Mouse (Mus musculus) heart, adult 9 months (tissue): ENCODE measurements around the gene 4930503B20Rik.

ENCODE experiments used
- DNase-seq, 2 experiments: peaks; one replicate each; pipeline ENCODE4 v3.0.0; 2022; ENCODE audit warnings: low spot score in 2 of 2

4930503B20Rik gene

DNA sequence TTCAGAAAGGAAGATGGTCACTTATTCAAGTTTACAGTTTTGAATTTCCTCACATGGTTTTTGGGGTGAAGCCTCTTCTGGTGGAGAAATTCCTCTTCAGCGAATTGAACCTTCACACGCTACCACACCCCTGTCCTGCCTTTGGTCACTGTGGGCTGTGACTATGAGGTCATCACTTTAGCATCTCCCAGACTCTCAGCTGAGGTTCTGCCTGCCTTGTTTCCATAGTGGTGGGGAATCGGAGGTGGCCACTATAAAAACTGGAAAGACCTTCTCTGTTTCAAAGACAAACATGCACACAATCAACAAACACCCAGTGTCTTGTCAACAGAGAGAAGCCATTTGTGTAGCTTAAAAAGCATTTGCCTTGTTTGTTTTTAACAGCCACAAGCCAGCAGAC is at the start of gene 4930503B20Rik:
4930503B20Rik (minus strand) TSS at position 101 of the 400 bp plus-strand sequence.
- DNase-seq = no peak

DNA sequence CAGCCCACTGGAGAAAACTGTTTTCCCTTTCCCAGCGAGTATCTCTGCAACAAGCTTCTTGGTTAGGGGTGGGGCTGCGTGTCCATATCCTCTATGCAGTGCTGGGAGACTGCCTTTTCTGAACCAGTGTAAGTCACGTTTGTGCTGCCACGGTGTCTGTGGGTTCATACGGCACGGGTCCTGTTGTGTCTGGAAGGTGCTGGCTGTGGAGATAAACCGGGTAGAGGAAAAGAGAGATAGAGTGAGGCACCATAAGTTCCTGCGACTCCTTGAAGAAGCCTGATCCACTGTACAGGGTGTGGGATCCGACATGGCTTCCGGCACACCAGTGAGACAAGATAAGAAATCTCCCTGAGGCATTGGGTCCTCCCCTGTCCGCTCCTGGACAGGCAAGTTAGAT is 48.9 kb upstream of the 4930503B20Rik start:
- no peak for DNase-seq

DNA sequence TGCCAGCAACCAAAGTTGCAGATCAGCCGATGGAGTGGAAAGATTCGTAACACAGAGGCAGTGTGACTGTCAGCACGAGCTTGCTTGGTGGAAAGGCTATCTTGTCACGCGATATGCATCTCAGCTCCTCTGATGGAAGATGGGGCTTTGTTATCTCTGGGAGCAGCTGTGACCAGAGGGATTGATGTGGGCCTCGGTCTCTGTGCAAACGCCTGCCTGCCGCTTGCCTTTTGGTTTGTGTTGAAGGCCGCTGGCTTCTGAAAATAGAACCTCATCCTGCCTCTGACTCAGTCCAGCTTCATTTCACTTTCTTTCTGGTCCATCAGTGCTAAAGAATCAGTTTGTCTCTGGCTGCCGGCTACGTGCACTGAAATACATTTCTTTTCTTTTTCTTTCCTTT is 47.9 kb upstream of the 4930503B20Rik start:
- no peak for DNase-seq

DNA sequence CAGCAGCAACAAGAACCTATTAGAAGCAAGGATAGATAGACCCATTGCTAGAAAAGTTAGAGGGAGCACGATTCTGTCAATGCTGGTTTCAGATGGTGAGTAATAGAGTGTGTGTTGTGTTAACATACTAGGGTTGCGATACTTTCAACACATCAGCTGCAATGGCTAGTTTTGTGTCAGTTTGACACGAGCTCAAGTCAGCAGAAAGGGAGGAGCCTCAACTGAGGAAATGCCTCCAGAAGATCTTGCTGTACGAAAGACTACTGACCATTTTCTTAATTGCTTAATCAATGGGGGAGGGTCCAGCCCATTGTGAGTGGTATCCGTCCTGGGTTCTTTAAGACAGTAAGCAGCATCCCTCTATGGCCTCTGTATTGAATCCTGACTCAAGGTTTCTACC is 41.4 kb upstream of the 4930503B20Rik start:
- no peak for DNase-seq

DNA sequence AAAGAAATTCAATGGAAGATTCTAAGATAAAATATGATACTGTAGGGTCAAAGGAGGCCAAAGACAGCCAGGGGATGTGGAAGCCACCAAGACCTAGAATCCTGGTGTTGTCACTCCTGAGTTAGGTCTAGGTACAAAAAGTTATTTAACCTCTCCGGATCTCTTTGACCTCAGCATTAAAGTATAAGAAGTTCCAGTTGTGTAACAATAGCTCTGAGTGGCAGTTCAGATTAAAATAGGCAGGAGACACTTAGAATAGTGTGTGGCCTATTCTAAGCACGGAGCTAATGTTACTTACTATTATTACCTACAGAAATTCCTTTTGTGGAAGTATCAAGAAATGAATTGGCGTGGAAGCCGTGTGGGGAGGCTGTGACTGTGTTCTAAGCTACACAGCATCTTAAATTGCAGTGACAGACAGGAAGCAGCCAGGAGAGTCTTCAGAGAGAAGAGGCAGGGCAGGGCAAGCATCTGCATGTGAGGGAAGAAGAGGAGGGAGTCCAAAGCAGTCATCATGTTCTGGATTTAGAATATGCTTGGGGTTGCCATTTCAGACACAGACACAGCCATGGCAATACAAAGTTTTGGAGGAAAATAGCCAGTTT is 36.1 kb upstream of the 4930503B20Rik start:
- no peak for DNase-seq

DNA sequence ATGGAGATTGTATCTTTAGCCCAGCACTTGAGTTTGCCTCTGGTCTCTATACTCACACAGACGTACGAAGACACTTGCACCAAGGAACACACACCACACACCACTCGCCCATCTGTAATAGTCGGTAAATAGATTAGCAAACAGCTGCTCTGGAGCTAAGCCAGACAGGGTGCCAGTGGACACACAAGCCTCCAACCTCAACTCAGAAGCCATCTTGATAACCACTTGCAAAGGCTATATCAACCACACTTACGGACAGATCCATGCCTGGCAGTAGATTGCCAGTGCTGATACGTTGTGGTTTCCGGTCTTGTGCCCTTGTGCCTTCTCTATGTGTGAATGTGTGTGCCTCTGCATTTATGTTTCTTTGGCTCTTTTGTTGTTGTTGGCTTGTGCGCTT is 35.3 kb upstream of the 4930503B20Rik start:
- no peak for DNase-seq

DNA sequence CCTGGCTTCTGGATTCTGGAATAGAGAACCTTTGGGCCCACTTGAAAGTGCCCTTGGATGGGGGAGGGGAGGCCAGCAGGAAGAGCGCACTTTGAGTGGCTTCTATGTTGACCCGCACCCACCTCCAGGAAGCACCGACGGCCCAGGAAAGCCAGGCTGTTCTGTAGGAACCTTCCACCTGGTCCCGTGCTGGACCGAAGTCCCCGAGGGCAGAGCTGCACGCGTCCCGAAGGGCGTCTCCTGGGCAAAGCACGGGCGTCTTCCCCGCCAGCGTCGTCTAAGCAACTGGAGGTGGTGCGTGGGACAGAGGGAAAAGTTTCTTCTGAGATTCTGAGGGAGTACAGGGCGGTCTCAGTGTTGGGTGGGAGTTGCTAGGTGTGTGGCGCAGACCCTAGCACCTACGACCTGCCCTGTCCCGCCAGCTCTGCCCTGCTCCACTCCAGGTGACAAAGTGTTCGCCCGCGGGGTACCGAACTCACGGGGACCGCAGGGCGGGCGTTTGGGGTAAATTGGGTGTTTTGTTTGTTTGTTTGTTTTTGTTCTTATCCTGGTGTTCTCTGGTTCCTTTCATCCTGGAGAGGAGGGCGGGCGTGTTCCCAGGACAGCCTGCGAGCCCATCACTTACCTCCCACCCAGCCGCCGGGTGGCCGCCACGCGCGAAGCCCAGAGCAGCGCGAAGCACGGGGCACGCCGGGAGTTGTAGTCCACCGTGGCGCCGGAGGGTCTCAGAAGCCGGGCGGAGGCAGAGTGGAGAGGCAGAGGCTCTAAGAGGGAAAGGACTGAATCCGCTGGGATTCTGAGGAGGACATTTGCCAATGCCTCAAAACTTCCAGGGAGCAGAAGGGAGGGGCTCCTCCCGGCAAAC is 33.9 kb upstream of the 4930503B20Rik start, which contains the start of gene Samd13:
Samd13 (minus strand) TSS at position 782 of the 865 bp plus-strand sequence.
- peak; percentile 58 to 59 for DNase-seq

DNA sequence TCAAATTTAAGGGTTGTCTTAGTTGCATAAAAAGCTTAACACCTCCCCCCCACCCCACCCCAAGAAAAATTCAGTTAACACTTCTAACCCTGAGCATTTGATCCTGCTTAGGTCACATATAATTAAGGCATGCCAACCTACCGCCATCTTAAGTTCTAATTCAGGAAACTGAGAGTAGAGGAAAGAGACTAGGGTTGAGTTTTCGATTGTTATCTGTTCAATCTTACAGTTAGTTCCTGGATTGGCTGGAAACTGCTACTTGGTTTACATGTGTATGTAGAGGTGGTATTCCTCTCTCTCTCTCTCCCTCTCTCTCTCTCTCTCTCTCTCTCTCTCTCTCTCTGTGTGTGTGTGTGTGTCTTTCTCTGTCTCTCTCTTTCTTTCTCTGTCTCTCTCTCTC is 32.0 kb upstream of the 4930503B20Rik start:
- DNase-seq = no peak

DNA sequence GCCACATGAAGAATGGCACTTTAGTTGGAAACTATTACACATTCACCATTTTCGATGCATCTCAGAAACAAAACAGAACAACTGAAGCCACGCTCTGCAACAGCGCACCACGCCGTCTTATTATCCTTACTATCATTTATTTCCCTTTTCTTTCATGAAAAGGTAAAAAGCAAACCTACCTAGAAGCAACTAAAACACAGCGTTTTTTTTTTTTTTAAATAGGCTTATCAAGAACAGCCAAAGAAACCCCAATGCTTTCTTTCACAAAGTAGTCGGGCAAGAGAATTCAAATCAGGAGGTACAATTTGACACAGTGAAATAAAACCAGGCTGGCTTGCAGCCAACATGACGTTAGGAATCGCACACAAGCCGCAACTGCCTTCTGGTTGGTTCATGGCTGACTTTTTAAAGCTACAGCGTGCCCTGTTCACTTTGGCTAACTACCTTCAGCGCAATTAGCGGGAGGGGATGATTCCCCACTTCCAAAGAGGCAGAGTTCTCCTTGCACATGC is 31.1 kb upstream of the 4930503B20Rik start:
- peak; percentile 31 to 65 for DNase-seq

DNA sequence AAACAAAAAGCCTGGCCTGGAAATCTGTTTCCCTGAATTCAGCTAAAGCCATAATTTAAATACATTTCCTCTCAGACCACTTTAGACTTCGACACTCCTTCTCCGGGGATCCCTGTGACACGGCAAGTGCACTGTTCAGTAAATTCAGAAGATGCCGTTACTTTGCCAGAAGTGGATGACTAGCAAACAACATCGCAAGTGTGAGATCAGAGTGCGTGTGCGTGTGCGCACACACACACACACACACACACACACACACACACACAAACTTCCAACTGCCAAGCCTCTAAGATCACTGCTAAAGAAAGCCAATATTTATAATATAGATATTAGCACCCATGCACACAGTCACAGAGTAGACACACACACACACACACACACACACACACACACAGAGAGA is 30.6 kb upstream of the 4930503B20Rik start:
- DNase-seq = no peak

DNA sequence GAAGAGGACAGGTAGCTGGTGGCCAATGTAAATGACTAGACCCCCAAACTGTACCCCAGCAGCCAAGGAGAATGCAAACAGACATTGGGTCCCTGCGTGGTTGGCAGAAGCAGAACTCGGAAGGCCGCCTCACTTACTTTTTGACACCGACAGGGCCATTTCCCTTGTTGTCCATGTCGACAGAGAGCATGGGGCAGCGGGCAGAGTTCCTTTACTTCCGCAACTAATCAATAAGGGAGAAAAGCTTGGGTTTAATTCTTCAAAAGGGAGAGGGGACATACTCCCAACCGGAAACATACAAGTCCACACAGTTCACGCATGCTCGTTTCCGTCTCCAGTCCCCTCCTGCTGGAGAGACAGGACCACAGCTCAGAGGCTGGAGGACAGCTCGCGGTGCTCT is 29.5 kb upstream of the 4930503B20Rik start:
- no peak for DNase-seq

DNA sequence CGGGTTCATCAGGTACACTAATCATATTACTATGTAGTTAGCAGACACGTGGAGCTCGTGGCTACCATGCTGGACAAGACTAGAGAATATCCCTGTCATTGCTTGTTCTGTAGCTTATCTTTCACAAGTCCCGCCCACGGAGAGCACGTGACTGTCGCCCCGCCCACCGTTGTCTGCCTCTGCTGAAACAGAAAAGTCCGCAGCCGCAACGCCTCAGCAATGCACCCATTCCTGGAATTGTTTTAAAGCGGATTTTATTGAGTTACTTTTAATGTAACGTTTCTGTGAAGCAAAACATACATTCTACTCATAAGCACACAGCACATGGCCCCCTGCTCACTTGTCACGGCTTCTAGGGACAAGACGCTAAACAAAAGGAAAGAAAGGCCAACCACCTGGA is 28.5 kb upstream of the 4930503B20Rik start:
- no peak for DNase-seq

DNA sequence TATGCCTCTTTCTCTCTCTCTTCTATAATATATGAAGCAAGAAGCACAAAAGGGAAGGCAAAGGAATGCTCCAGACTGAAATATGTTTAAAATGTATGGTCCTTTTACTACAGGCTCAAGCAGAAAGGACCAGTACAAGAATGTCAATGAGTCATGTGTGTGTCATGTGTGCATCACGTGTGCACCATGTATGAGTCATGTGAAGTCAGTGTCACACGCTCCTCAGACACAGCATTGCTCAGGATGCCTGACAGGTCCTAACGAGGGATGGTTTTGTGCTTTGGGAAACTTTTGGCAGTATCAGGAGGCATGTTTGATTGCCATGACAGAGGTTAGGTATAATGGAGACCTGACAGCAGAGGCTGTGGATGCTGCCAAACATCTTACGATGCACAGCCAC is 25.1 kb upstream of the 4930503B20Rik start:
- DNase-seq = no peak

DNA sequence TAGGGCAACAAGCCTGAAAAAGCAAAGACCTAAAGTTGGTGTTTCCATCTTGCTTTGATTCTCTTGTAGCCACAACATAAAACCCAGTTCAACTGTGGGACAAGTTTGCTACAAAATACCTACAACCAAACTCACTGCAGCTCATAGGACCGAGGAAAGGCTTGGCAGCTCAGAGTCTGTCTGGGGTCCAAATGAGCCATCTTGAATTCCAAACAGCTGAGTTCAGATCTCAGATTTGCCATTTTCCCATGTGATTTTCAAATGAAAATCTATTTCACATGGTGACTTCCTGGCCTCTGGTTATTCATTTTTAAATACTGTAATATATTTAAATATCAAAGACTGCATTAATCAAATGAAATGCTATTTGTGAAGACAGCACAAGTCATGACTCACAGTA is 24.0 kb upstream of the 4930503B20Rik start:
- no peak for DNase-seq

DNA sequence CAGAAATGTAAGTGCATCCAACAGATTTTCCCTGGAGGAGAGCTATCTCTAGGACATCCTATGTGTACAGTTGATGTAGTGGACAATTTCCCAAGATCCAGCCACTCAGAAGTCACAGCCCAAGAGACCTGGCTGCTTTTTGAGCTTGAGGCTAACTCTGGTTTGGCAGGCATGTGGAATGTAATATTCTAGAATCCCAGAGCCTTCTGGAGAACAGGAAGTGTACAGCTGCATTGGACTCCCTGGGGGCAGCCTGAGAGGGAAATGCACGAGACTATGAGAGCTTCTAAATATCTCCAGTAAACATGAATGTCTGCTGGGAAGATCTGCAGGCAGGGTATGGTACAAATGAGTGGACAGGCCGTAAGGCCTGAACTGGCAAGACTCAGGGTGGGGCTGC is 20.0 kb upstream of the 4930503B20Rik start:
- peak; percentile 49 to 59 for DNase-seq

DNA sequence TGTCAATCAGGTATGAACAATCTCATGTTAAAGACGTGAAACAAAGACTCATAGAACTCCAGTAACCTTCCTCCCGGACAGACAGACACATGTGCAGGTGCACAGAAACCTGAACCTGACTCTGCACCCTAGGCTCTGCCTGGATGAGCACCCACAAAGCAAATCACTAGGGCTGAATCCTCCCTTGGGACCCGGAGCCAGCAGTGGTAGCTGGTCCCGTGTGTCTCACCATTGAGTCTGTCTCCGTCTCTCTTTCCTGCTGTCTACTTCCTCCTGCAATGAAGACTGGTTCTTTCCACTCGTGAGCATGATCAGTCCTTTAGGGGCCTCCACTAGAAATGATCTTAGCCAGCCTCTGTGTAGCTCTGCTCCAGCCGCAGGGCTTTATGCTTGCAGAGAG is 10.8 kb upstream of the 4930503B20Rik start:
- no peak for DNase-seq

DNA sequence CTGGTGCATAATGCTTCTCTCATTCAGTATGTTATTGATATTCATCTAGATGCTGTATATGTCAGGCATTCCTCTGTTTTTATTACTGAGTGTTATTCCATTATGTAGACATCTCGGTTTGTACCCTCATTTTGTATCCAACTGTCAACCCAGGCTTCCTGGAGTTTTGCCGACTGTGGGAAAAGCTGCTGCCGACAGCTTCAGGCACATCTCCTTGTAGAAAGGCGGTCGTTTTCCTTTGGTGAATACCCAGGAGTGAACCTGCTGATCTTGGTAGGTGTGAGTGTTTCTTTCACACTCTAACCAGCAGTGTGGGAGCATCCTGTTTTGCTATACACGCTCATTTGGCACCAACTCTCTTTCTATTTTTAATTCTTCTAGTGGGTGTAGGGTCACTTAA is 9.9 kb upstream of the 4930503B20Rik start:
- DNase-seq = no peak

DNA sequence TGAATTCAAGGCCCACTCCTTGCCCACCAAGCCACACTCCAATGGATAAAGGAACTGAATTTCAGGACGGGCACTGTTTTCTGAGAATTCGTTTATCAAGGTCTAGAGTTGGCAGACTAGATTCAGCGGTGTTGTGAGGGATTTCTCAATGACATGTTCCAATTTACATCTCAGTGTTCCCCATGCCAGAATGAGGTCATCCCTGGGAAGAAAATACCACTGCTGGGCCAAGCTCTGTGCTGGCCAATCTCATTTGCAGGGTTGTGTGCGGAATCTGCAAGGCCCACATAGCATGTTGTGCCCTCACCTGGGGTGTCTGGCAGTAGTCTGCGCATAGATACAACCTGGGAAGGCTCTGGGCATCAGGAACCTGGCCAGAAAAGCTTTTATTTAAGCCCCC is 8.2 kb upstream of the 4930503B20Rik start:
- peak in 1 of 2 experiments; percentile 11 for DNase-seq

DNA sequence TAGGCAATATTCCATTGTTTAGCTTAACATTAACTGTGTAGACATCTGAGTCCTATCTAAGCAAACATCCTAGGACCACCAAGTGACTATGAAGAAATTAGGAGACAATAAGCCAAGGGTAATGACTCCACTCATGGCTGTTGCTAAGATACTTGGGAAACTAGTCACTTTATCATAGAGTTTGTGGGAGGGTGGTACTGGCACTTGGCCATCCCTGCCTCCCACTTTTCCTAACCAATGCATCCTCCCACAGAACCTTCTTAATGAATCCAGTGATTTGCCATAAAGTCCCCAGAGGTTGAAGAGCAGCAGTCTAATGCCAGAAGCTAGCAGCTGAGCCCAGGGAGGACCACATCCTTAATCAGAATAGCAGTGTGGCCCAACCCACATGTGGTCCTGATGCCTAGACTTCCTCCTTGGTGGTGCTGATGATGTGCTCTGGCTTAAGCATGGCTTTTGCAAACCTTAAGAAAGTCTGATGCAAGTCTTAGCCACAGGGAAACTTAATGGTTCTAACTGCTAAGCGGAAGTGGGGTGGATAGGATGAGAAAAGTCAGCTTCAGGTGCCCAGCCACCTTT is 7.0 kb upstream of the 4930503B20Rik start:
- no peak for DNase-seq

DNA sequence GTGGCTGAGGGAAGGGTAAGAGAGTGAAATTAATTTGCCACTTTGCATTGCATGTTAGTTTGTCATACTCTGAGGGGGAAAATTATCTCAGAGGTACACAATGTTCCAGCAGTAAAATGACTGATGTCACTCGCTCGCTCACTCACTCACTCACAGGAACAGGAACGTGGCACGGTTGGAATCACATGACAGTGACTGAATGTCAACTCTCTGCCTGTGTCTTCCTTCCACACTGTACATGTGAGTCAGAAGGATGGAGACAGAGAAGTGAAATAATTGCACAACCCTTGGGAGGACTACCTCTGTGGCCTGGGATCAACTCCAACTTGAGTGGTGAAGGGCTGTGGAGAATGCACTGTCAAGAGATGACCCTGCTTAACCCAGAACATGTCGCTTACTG is 6.3 kb upstream of the 4930503B20Rik start:
- no peak for DNase-seq

DNA sequence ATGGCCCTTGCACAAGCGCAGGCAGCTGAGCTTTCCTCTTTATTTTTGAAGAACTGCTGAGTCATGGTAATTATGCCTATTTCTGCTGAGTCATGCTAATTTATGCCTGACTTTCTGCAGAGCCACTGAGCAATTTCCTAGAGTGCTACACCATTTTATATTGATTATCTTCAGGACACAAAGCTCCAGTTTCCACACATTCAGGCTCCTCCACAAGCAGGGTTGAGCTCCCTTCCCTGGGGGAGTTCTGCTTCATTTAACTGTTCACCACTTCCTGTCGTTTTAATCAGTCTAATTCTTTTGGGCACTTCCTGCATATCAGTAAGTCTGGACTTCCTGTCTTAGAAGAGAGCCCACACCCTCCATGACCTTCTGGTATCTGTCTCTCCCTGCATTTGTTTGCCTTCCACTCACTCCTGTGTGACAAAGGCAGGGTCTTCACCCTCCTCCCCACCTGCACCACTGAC is 4.0 kb upstream of the 4930503B20Rik start:
- no peak for DNase-seq

DNA sequence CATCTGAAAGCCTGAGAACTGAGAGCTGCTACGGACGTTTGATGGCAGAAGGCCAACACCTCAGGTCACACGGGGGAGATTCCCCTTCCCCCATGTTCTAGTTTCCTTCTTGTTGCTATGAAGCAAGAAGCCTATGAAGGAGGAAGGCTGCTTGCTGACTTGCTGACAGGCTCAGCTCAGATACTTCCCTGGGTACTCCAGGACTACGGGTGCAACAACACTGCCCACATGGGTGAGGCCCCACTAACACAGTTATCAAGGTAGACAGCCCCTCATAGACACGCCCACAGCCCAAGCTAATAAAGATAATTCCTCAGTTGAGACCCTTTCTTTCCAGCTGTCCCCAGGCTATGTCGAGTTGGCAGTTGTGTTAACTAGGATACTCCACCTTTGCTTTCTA is 2.6 kb upstream of the 4930503B20Rik start:
- no peak for DNase-seq

DNA sequence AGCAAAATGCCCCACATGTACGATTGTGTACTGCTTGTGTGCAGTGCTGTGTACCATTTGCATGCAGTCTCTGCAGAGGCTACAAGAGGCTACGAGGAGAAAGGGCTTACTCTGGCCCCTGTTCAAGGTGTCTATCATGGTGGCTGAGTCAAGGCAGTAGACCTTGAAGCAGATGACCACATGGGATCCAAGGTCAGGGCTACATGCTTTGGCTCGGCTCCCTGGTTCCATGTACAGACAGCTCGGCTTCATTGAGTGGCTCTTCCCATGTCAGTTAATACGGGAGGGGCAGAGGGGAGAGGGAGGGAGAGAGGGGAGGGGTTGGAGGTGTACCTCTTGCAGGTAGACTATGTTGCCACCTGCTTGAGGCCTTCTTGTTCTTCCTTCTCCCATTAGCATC is 1.3 kb upstream of the 4930503B20Rik start:
- no peak for DNase-seq
